Mouse (Mus musculus) ZHBTc4 (cell line): Measurements from ENCODE around the gene Vmn1r211.
"Not testable (repeated sequence)": the region's sequence is repeated elsewhere in the genome, so short reads cannot be mapped to it uniquely, and the experiment has no call there.

Experiments used
- DNase-seq: peaks from one replicate; pipeline ENCODE4 v3.0.0-alpha.2; 2011; ENCODE audit warnings: low read depth, low spot score

The Vmn1r211 gene

DNA sequence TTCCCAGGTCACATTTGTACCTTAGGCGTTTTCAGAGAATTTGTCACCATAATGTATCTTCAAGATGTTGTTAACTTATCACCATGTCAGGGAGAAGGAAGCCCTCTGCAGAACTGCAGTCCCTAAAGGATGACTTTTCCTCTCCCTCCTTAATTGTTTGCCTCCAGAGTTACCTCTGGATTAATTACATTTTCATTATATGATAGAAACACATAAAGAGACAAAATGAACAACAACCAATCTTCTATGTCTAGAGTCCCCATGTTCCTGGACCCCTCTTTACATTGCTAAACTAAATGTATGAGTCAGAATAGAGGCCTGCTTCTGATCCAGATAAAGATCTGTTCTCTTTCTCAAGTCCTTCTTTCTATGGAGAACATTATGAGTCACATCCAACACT is at the start of gene Vmn1r211:
Gene Vmn1r211 (minus strand): TSS at position 101 of the 400 bp plus-strand sequence.
- DNase-seq, result no peak

GRCm38 (mm10) chr13:22884105-22884504 is 26.7 kb upstream of the Vmn1r211 start, which contains the start of gene Vmn1r212:
TSS of gene Vmn1r212 (minus strand) at chr13:22884205.
- DNase-seq, result no peak

GRCm38 (mm10) chr13:22879257-22879656 is 21.9 kb upstream of the Vmn1r211 start:
- peak; percentile 37 for DNase-seq

DNA sequence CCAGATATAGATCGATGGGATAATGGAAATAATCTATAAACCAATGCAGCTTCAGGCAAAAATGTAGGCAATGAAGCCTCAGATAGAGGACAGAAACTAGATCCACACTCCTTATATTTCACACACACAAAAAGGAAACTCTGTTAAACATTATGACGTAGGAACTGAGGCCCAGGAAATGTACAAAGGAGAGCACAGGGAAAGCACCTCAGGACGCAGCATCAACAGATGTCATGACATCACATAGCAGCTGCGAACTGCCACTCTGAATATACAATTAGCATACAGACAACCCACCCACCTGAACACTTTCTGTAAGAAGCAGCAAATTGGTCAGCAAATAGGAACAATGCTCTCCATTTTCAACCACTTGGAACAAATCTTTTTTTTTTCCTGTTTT is 2.6 kb downstream of the Vmn1r211 start:
- no peak for DNase-seq

DNA sequence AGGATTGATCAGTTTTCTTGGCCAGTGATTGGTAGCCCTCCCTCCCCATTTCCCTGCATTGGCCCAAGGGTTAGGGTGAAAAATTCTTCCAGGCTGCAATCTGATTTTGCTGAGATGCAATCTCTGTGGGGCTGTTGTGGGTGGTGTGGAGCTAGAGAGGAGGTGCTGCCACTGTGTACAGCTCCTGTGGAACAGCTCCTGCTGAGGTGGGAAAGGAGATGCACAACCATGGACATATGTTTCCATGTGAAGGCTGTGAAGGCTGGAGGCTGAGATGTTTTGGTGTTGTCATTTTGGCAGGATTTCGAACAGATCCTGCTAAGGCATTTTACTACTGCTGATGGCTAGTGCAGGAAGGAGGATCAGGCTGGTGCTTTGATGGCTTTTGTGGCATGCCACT is 10.6 kb downstream of the Vmn1r211 start:
- no peak for DNase-seq

GRCm38 (mm10) chr13:22844304-22844703 is 13.1 kb downstream of the Vmn1r211 start:
- peak; percentile 45 for DNase-seq

- no peak for DNase-seq
Measured at GRCm38 (mm10) chr13:22831248-22831647, 26.1 kb downstream of the Vmn1r211 start, which contains the start of gene Vmn1r210. TSS of gene Vmn1r210 (minus strand) at chr13:22831348.

DNA sequence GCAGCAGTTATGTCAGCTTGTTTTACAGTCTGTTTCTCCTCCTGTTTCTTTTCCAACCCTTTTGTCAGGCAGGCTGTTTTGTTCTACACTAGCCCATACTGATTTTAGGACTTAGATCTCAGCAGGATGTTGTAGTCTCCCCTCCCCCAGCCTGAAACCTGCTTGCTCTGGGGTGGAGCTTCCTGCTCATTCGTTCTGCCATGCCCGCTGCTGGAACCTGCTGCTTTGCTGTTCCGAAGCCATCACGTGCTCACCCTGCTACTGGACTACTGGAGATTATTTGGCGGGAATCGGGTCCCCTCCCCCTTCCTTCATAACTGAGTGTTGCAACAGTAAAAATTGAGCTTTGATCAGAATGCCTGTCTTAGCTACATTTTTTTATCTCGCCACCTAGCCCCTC is 28.0 kb downstream of the Vmn1r211 start:
- peak; percentile 68 for DNase-seq

DNA sequence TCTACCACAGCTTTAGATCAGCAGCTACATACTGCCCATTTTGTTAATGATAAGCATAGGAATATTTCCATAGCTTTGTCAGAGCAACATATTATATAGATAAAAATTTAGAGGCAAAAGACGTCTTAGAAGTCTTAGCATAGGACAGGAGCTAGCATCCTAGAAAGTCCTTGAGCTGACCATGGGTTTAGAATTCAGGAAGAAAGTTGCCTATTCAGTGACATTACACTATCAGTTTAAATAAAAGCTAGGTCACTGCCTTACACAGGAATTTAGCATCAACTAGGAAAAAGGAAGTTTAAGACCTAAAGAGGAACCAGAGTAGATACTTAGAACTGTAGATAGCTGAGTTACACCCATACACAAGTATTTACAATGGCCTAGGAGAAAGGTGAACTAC is 35.8 kb downstream of the Vmn1r211 start:
- not testable (repeated sequence) for DNase-seq

DNA sequence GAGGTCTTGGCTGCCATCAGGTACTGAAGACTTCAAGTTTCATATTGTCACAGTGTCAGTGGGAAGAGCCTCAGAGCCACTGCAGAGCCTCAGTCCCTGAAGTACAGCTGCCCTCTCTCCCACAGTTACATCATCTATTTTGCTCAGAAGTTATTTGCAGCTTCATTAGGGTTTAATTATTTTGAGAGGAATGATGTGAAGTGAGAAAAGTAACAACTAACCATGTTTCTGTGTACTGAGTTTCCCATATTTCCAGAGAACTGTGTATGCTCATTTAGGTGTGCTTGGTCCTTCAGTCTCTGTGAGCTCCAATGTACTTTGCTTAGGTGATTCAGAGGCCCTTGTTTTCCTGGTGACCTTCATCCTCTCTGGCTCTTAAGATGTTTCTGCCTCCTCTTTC is 47.8 kb downstream of the Vmn1r211 start, which contains the start of gene Vmn1r209:
Gene Vmn1r209 (minus strand): TSS at position 101 of the 400 bp plus-strand sequence.
- DNase-seq, result not testable (repeated sequence)
